12 mouse cellular contexts compared by ENCODE assay signal in genomic region chr5:99994680-99995079, GRCm38 (mm10).
"Had no signal": no experiment of that assay in that cellular context is flagged by ENCODE, and none has a peak within 500 bp of the region (broad histone marks: within the 10 kb centered on the region; RNA-seq: fewer than 3 reads in every experiment).

No protein-coding gene starts in this region.

- H3K27ac ChIP-seq: hindbrain, postnatal 0 days; limb, embryonic 13.5 days; neural tube, embryonic 13.5 days; stomach, postnatal 0 days had no signal

- H3K4me2 ChIP-seq: limb, embryonic 13.5 days; neural tube, embryonic 13.5 days had no signal

- H3K4me1 ChIP-seq: limb, embryonic 13.5 days; neural tube, embryonic 13.5 days had no signal

- H3K4me3 ChIP-seq: limb, embryonic 13.5 days; neural tube, embryonic 13.5 days had no signal

- ATAC-seq: hindbrain, postnatal 0 days; lung, postnatal 0 days had no signal

- H3K27me3 ChIP-seq: limb, embryonic 13.5 days; neural tube, embryonic 13.5 days had no signal

- DNase-seq: kidney, postnatal 10 days; left cerebral cortex, postnatal 4 days; lung, adult 2 months; lung, postnatal 36 days; midbrain, embryonic 14.5 days; right cerebral cortex, postnatal 25 days; thymus, postnatal 4 days had no signal

- H3K9ac ChIP-seq: limb, embryonic 13.5 days; neural tube, embryonic 13.5 days had no signal

- H3K36me3 ChIP-seq: limb, embryonic 13.5 days; neural tube, embryonic 13.5 days had no signal
